Mouse (Mus musculus) lung, embryonic 14.5 days (tissue): Measurements from ENCODE around the gene Mgat4b. TPM values are rescaled to one million over a fixed set of nuclear protein-coding genes. Genes with fewer than 3 reads are reported as not detected.

ENCODE experiments used
- ATAC-seq: fragments of 200-750 bp; cut with Nextera tagmentation; 2 replicates; pipeline ENCODE4 v1.8.0; 2017; ENCODE audit warnings: mild to moderate bottlenecking, moderate TSS enrichment, moderate library complexity; ENCODE audit not compliant: insufficient read depth
- DNase-seq: peaks from one replicate; pipeline ENCODE4 v3.0.0-alpha.2; 2015
- H3K27ac ChIP-seq: fragments of 300-500 bp; sonication (generic); 2 replicates; pipeline ENCODE4 v1.5.1; 2014; ENCODE audit warnings: low read depth, mild to moderate bottlenecking, moderate library complexity
- H3K27me3 ChIP-seq: fragments of 300-500 bp; sonication (generic); 2 replicates; pipeline ENCODE4 v1.6.1; 2014; ENCODE audit warnings: low read length, control low read depth; ENCODE audit not compliant: insufficient read depth
- H3K36me3 ChIP-seq: fragments of 300-500 bp; sonication (generic); 2 replicates; pipeline ENCODE4 v1.6.1; 2014; ENCODE audit warnings: control low read depth; ENCODE audit not compliant: insufficient read depth
- H3K4me1 ChIP-seq: fragments of 300-500 bp; sonication (generic); 2 replicates; pipeline ENCODE4 v1.6.1; 2014; ENCODE audit warnings: antibody characterized with exemption, control low read depth; ENCODE audit not compliant: insufficient read depth
- H3K4me2 ChIP-seq: fragments of 300-500 bp; sonication (generic); 2 replicates; pipeline ENCODE4 v1.6.1; 2014; ENCODE audit warnings: mild to moderate bottlenecking
- H3K4me3 ChIP-seq: fragments of 300-500 bp; sonication (generic); 2 replicates; pipeline ENCODE4 v1.5.1; 2014; ENCODE audit warnings: low read depth, low read length
- H3K9ac ChIP-seq: fragments of 300-500 bp; sonication (generic); 2 replicates; pipeline ENCODE4 v1.6.1; 2014
- H3K9me3 ChIP-seq: fragments of 300-500 bp; sonication (generic); 2 replicates; pipeline ENCODE4 v1.6.1; 2016; ENCODE audit warnings: low read depth, low read length, control low read depth
- CTCF ChIP-seq: IDR thresholded peaks from 2 replicates; pipeline ENCODE4 v1.5.1; 2016; ENCODE audit warnings: antibody characterized with exemption, low read depth
- WGBS: fragments of 180-500 bp; shearing (Covaris S2); extraction: QIAGEN DNeasy Blood & Tissue Kit; methylation state at CpG from one replicate; pipeline ENCODE4 v1.1.7; 2014; 5-methylcytosine and 5-hydroxymethylcytosine counted together
- polyA plus RNA-seq: library from polyadenylated mRNA; unstranded; fragments of >200 nt; fragmentation: Nextera tagmentation; extraction: Ambion mirVana; gene quantifications from 2 replicates; pipeline ENCODE4 v1.2.1, GENCODE M21; 2014

Mgat4b gene
- polyA plus RNA-seq, 1 experiment from 2014 or later: 44.2 TPM

- WGBS: 56% methylated on average over 8 of the region's 8 CpGs
- DNase-seq: peak; percentile 77
- no peak overlapping the region for H3K9ac ChIP-seq
Observed at GRCm38 (mm10) chr11:50200613-50201012, 10.1 kb upstream of the Mgat4b start.

GRCm38 (mm10) chr11:50201590-50201989 lies 9.1 kb upstream of the Mgat4b start:
- no peak overlapping the region for H3K27ac ChIP-seq
- H3K27me3 ChIP-seq: no peaks in the 10 kb centered on the region
- ATAC-seq (no peak), DNase-seq (no peak)
- H3K4me3 ChIP-seq: no peak overlapping the region
- H3K9me3 ChIP-seq: no peaks in the 10 kb centered on the region
- H3K36me3 ChIP-seq: peaks cover 86% of the 10 kb centered on the region
- no peaks in the 10 kb centered on the region for H3K4me1 ChIP-seq
- TF ChIP-seq CTCF: no peak
- no peak overlapping the region for H3K9ac ChIP-seq
- no peak overlapping the region for H3K4me2 ChIP-seq
- WGBS: 93% methylated on average over 3 of the region's 3 CpGs

More at GRCm38 (mm10) chr11:50200613-50201012, 10.1 kb upstream of the Mgat4b start:
- ATAC-seq: peak; percentile 33; the same call in 1 of the 2 replicates
- TF ChIP-seq CTCF: no peak
- Histone ChIP-seq H3K4me2 (no peak overlapping the region), H3K4me1 (no peaks in the 10 kb centered on the region), H3K27ac (no peak overlapping the region), H3K36me3 (peaks cover 76% of the 10 kb centered on the region), H3K9me3 (no peaks in the 10 kb centered on the region), H3K27me3 (no peaks in the 10 kb centered on the region), H3K4me3 (no peak overlapping the region)

GRCm38 (mm10) chr11:50203302-50203827 lies 7.3 kb upstream of the Mgat4b start:
- no peaks in the 10 kb centered on the region for H3K4me1 ChIP-seq
- H3K27ac ChIP-seq: no peak overlapping the region
- no peak overlapping the region for H3K9ac ChIP-seq
- no peak overlapping the region for H3K4me3 ChIP-seq
- H3K27me3 ChIP-seq: no peaks in the 10 kb centered on the region
- ATAC-seq (no peak), DNase-seq (no peak)
- 89% methylated on average over 9 of the region's 9 CpGs for WGBS
- H3K4me2 ChIP-seq: no peak overlapping the region
- no peaks in the 10 kb centered on the region for H3K9me3 ChIP-seq
- peaks cover 92% of the 10 kb centered on the region for H3K36me3 ChIP-seq
- TF ChIP-seq CTCF: no peak

GRCm38 (mm10) chr11:50205434-50205833 lies 5.3 kb upstream of the Mgat4b start:
- H3K27ac ChIP-seq: no peak overlapping the region
- H3K9ac ChIP-seq: no peak overlapping the region
- H3K27me3 ChIP-seq: no peaks in the 10 kb centered on the region
- no peak for TF ChIP-seq CTCF
- H3K9me3 ChIP-seq: no peaks in the 10 kb centered on the region
- no peak for ATAC-seq
- no peak for DNase-seq
- 0 out of 2 replicates have a peak, but pooled peaks cover 7% of the 10 kb centered on the region for H3K4me1 ChIP-seq
- peaks cover 75% of the 10 kb centered on the region for H3K36me3 ChIP-seq
- H3K4me3 ChIP-seq: no peak overlapping the region
- H3K4me2 ChIP-seq: no peak overlapping the region
- WGBS: 89% methylated on average over 3 of the region's 3 CpGs

- TF ChIP-seq CTCF: no peak
- Histone ChIP-seq H3K9me3 (no peaks in the 10 kb centered on the region), H3K4me3 (no peak overlapping the region), H3K27me3 (no peaks in the 10 kb centered on the region), H3K9ac (no peak overlapping the region), H3K4me1 (0 out of 2 replicates have a peak, but pooled peaks cover 7% of the 10 kb centered on the region), H3K4me2 (no peak overlapping the region), H3K36me3 (peaks cover 69% of the 10 kb centered on the region), H3K27ac (no peak overlapping the region)
- DNase-seq (no peak), ATAC-seq (no peak)
- WGBS: 77% methylated on average over 2 of the region's 2 CpGs
Observed at GRCm38 (mm10) chr11:50206037-50206436, 4.7 kb upstream of the Mgat4b start.

- Histone ChIP-seq H3K4me3 (no peak overlapping the region), H3K36me3 (peaks cover 56% of the 10 kb centered on the region), H3K4me1 (0 out of 2 replicates have a peak, but pooled peaks cover 7% of the 10 kb centered on the region), H3K4me2 (no peak overlapping the region), H3K27me3 (no peaks in the 10 kb centered on the region), H3K27ac (no peak overlapping the region), H3K9me3 (no peaks in the 10 kb centered on the region), H3K9ac (no peak overlapping the region)
- no peak for ATAC-seq
- DNase-seq: no peak
- no peak for TF ChIP-seq CTCF
- 92% methylated on average over 14 of the region's 14 CpGs for WGBS
Observed at GRCm38 (mm10) chr11:50207344-50207743, 3.3 kb upstream of the Mgat4b start.

- no peak overlapping the region for H3K4me3 ChIP-seq
- H3K9ac ChIP-seq: no peak overlapping the region
- H3K27ac ChIP-seq: no peak overlapping the region
- no peak overlapping the region for H3K4me2 ChIP-seq
- H3K27me3 ChIP-seq: no peaks in the 10 kb centered on the region
- ATAC-seq: no peak
- WGBS: 95% methylated on average over 5 of the region's 5 CpGs
- H3K4me1 ChIP-seq: 0 out of 2 replicates have a peak, but pooled peaks cover 9% of the 10 kb centered on the region
- no peak for TF ChIP-seq CTCF
- H3K9me3 ChIP-seq: no peaks in the 10 kb centered on the region
- H3K36me3 ChIP-seq: peaks cover 49% of the 10 kb centered on the region
- DNase-seq: no peak
Observed at GRCm38 (mm10) chr11:50208039-50208438, 2.7 kb upstream of the Mgat4b start.
